In the genomic region with DNA sequence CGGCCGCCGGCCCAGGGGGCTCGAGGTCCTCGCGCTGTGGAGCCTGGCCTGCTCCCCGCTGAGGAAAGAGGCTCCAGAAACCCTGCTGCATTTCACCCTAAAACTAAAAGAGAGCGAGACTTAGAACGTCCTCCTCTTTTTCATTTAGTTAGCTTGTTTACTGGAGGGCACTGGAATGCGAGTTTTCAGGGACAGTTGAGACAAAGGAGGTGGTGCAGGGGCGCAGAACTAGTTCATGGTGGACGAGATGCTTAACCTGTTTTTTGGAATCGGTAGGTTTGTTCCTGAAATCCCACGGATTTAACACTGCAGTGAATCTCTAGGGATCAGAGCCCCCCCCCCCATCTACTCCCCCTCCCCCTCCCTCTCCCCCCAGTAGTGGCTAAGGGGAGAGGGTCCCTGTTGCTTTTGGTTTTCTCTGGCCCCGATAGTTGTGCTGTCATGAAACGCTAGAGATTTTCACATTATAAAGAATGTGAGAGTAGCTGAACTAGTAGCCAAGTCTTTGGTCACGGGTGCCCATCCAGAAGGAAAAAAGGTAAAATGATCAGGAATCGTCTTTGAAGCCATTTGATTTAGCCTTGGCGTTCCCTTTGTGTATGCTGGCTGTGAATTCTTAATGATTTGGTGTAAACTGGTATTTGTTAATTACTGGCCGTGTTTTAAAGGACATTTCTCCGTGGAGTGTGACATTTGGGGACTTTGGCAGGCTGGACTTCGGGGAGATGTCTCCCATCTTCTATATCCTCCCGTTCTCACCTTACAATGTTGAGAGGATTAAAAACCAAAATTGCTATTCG, we compare ENCODE assay signal across 8 mouse cellular contexts. TPM values are rescaled to one million over a fixed set of nuclear protein-coding genes. Genes with fewer than 3 reads are reported as not detected.
DNase-seq lines count a peak whose midpoint lies in the region; ATAC-seq lines count a peak whose summit lies in the region.

No protein-coding gene starts in this region.

- 5% methylated on average over 24 of the region's 24 CpGs for WGBS in kidney, embryonic 16.5 days
- 9% methylated on average over 24 of the region's 24 CpGs for WGBS in hindbrain, embryonic 11.5 days
- 7% methylated on average over 24 of the region's 24 CpGs for WGBS in midbrain, embryonic 11.5 days

- no peaks in the 10 kb centered on the region for H3K36me3 ChIP-seq in kidney, embryonic 16.5 days (ENCODE audit: insufficient read depth, low read length)
- H3K36me3 ChIP-seq in hindbrain, embryonic 11.5 days (ENCODE audit: control insufficient read depth, insufficient read depth, low read length), result no peaks in the 10 kb centered on the region
- H3K36me3 ChIP-seq in midbrain, embryonic 11.5 days (ENCODE audit: control insufficient read depth, insufficient read depth, low read length), result no peaks in the 10 kb centered on the region

- H3K4me1 ChIP-seq in kidney, embryonic 16.5 days (ENCODE audit: insufficient read depth, low read length), result peaks cover 18% of the 10 kb centered on the region
- peaks cover 6% of the 10 kb centered on the region for H3K4me1 ChIP-seq in brown adipose tissue, adult 24 weeks (ENCODE audit: control insufficient read depth, insufficient read depth, insufficient read length, low read length)
- no peaks in the 10 kb centered on the region; the same call in none of the 2 replicates for H3K4me1 ChIP-seq in hindbrain, embryonic 11.5 days (replicated peaks; ENCODE audit: control insufficient read depth, insufficient read depth, low read length)
- peaks cover 26% of the 10 kb centered on the region for H3K4me1 ChIP-seq in midbrain, embryonic 11.5 days (ENCODE audit: control insufficient read depth, insufficient read depth, low read length)

- H3K9ac ChIP-seq in kidney, embryonic 16.5 days (replicated peaks; ENCODE audit: low read length), result peak overlapping the region; percentile 99
- peak overlapping the region; percentile 98 for H3K9ac ChIP-seq in hindbrain, embryonic 11.5 days (ENCODE audit: low read depth, low read length)
- H3K9ac ChIP-seq in midbrain, embryonic 11.5 days (ENCODE audit: low read length), result peak overlapping the region; percentile 84

- DNase-seq in kidney, adult 11 months, result no peak
- DNase-seq in hindbrain, embryonic 11.5 days (ENCODE audit: low spot score), result peak; percentile 24
- peak; percentile 96 for DNase-seq in midbrain, embryonic 11.5 days (ENCODE audit: low spot score, missing footprints)
- no peak for DNase-seq in urinary bladder, postnatal 14 days (ENCODE audit: low spot score)
- no peak for DNase-seq in B cell, adult 2 months
- no peak for DNase-seq in adrenal gland, postnatal 25 days

- H3K27ac ChIP-seq in kidney, embryonic 16.5 days (ENCODE audit: low read length), result peak overlapping the region; percentile 92
- 0 out of 2 replicates have a peak overlapping the region, but pooled peaks have one; percentile 34 for H3K27ac ChIP-seq in brown adipose tissue, adult 24 weeks (replicated peaks; ENCODE audit: low read depth, low read length)
- peak overlapping the region; percentile 94 for H3K27ac ChIP-seq in hindbrain, embryonic 11.5 days (ENCODE audit: low read depth, low read length)
- H3K27ac ChIP-seq in midbrain, embryonic 11.5 days (ENCODE audit: low read depth, low read length), result peak overlapping the region; percentile 89

- H3K9me3 ChIP-seq in kidney, embryonic 16.5 days (ENCODE audit: low read length), result no peaks in the 10 kb centered on the region
- H3K9me3 ChIP-seq in hindbrain, embryonic 11.5 days (ENCODE audit: control insufficient read depth, low read length), result no peaks in the 10 kb centered on the region
- H3K9me3 ChIP-seq in midbrain, embryonic 11.5 days (ENCODE audit: control insufficient read depth, low read length), result no peaks in the 10 kb centered on the region

- ATAC-seq in kidney, embryonic 16.5 days (ENCODE audit: low FRiP score, low TSS enrichment), result no peak; the same call in 1 of the 2 replicates
- ATAC-seq in hindbrain, embryonic 11.5 days (ENCODE audit: low FRiP score), result peak; percentile 41
- ATAC-seq in midbrain, embryonic 11.5 days (ENCODE audit: low FRiP score), result peak; percentile 1; the same call in 1 of the 2 replicates

- H3K27me3 ChIP-seq in kidney, embryonic 16.5 days (ENCODE audit: insufficient read depth, low read length), result no peaks in the 10 kb centered on the region
- no peaks in the 10 kb centered on the region; the same call in 1 of the 2 replicates for H3K27me3 ChIP-seq in hindbrain, embryonic 11.5 days (ENCODE audit: control insufficient read depth, insufficient read depth, low read length)
- H3K27me3 ChIP-seq in midbrain, embryonic 11.5 days (ENCODE audit: control insufficient read depth, insufficient read depth, low read length), result peaks cover 9% of the 10 kb centered on the region

- peak overlapping the region; percentile 89 for H3K4me2 ChIP-seq in kidney, embryonic 16.5 days (replicated peaks; ENCODE audit: low read depth, low read length)
- peak overlapping the region; percentile 54 for H3K4me2 ChIP-seq in hindbrain, embryonic 11.5 days (replicated peaks; ENCODE audit: low read depth, low read length)
- peak overlapping the region; percentile 74 for H3K4me2 ChIP-seq in midbrain, embryonic 11.5 days

- H3K4me3 ChIP-seq in kidney, embryonic 16.5 days (ENCODE audit: low read length), result peak overlapping the region; percentile 91
- peak overlapping the region; percentile 77 for H3K4me3 ChIP-seq in brown adipose tissue, adult 24 weeks (ENCODE audit: insufficient read depth, low read depth, low read length)
- peak overlapping the region; percentile 95 for H3K4me3 ChIP-seq in hindbrain, embryonic 11.5 days (ENCODE audit: low read depth, low read length)
- peak overlapping the region; percentile 60 for H3K4me3 ChIP-seq in midbrain, embryonic 11.5 days (ENCODE audit: low read depth, low read length)

RNA-seq across cellular contexts. Expression of a gene that starts 0.8 kb away (rescaled TPM):
- polyA plus RNA-seq in kidney, embryonic 16.5 days (2015; fragmentation: Nextera tagmentation; extraction: Ambion mirVana), result 33.8 and 50.6 TPM in 2 replicates
- 78.5 and 97.9 TPM in 2 replicates for polyA plus RNA-seq in brown adipose tissue, adult 24 weeks (2012; ENCODE audit: insufficient read depth, insufficient read length, missing spikeins)
- 80.6 and 81.0 TPM in 2 replicates for polyA plus RNA-seq in hindbrain, embryonic 11.5 days (2014; fragmentation: Nextera tagmentation; extraction: Ambion mirVana)
- polyA plus RNA-seq in midbrain, embryonic 11.5 days (2014; fragmentation: Nextera tagmentation; extraction: Ambion mirVana), result 90.9 and 91.0 TPM in 2 replicates
- total RNA-seq in adrenal gland, postnatal 25 days (2021), result 71.7 and 83.7 TPM in 2 replicates

Comparison
In these comparisons a context has a peak if more than half of its experiments do, and no peak if none do; other contexts are left out.
1. H3K27ac ChIP-seq: peak in every context shown above with its lines; median percentile 94 in hindbrain, embryonic 11.5 days; 92 in kidney, embryonic 16.5 days; 89 in midbrain, embryonic 11.5 days; 34 in brown adipose tissue, adult 24 weeks.
2. DNase-seq: peak in hindbrain, embryonic 11.5 days (single experiment) and midbrain, embryonic 11.5 days (single experiment); none in kidney, adult 11 months (single experiment), urinary bladder, postnatal 14 days (single experiment), B cell, adult 2 months (0 of 2) and adrenal gland, postnatal 25 days (single experiment).
3. Peak in every context shown above with its lines, with median percentiles within 50 percentile points of each other: H3K4me2 ChIP-seq, H3K4me3 ChIP-seq and H3K9ac ChIP-seq.